Mouse (Mus musculus) heart, postnatal 0 days (tissue): Measurements from ENCODE around the gene Wnk2. TPM values are rescaled to one million over a fixed set of nuclear protein-coding genes. Genes with fewer than 3 reads are reported as not detected.

ENCODE experiments used
- ATAC-seq: fragments of 200-750 bp; cut with Nextera tagmentation; 2 replicates; pipeline ENCODE4 v1.8.0; 2017; ENCODE audit warnings: low read depth, moderate number of reproducible peaks, moderate library complexity; ENCODE audit not compliant: insufficient read depth
- DNase-seq: peaks from one replicate; pipeline ENCODE4 v3.0.0-alpha.2; 2016; ENCODE audit warnings: low spot score
- H3K27ac ChIP-seq: fragments of 300-500 bp; sonication (generic); 2 replicates; pipeline ENCODE4 v1.5.1; 2014; ENCODE audit warnings: low read depth, mild to moderate bottlenecking
- H3K27me3 ChIP-seq: fragments of 300-500 bp; sonication (generic); 2 replicates; pipeline ENCODE4 v1.6.1; 2014; ENCODE audit warnings: low read length, mixed read lengths; ENCODE audit not compliant: control insufficient read depth, insufficient read depth
- H3K36me3 ChIP-seq: fragments of 300-500 bp; sonication (generic); replicated peaks from 2 replicates; pipeline ENCODE4 v1.6.1; 2014; ENCODE audit warnings: low read length, mixed read lengths; ENCODE audit not compliant: control insufficient read depth, insufficient read depth
- H3K4me1 ChIP-seq: fragments of 300-500 bp; sonication (generic); 2 replicates; pipeline ENCODE4 v1.6.1; 2014; ENCODE audit warnings: antibody characterized with exemption; ENCODE audit not compliant: control insufficient read depth, insufficient read depth
- H3K4me2 ChIP-seq: fragments of 300-500 bp; sonication (generic); 2 replicates; pipeline ENCODE4 v1.6.1; 2014; ENCODE audit warnings: low read depth, mild to moderate bottlenecking, low read length, moderate library complexity
- H3K4me3 ChIP-seq: fragments of 300-500 bp; sonication (generic); 2 replicates; pipeline ENCODE4 v1.5.1; 2014; ENCODE audit warnings: low read depth, low read length
- H3K9ac ChIP-seq: fragments of 300-500 bp; sonication (generic); replicated peaks from 2 replicates; pipeline ENCODE4 v1.6.1; 2014; ENCODE audit warnings: low read depth, low read length, mixed read lengths
- H3K9me3 ChIP-seq: fragments of 300-500 bp; sonication (generic); replicated peaks from 2 replicates; pipeline ENCODE4 v1.6.1; 2016; ENCODE audit warnings: low read length; ENCODE audit not compliant: control insufficient read depth
- CTCF ChIP-seq: IDR thresholded peaks from 2 replicates; pipeline ENCODE4 v1.5.1; 2016; ENCODE audit warnings: antibody characterized with exemption, control low read depth, low read depth
- EP300 ChIP-seq: IDR thresholded peaks from 2 replicates; pipeline ENCODE4 v1.6.1; 2016; ENCODE audit warnings: antibody characterized with exemption, low read depth
- WGBS: fragments of 180-500 bp; shearing (Covaris S2); extraction: QIAGEN DNeasy Blood & Tissue Kit; methylation state at CpG from one replicate; pipeline ENCODE4 v1.1.7; 2014; 5-methylcytosine and 5-hydroxymethylcytosine counted together
- polyA plus RNA-seq: library from polyadenylated mRNA; unstranded; fragments of >200 nt; fragmentation: Nextera tagmentation; extraction: Ambion mirVana; gene quantifications from 2 replicates; pipeline ENCODE4 v1.2.1, GENCODE M21; 2015
- total RNA-seq: library from RNA; depleted of rRNA; stranded (reverse); fragments of >200 nt; gene quantifications from 2 replicates; pipeline ENCODE4 v1.2.3, GENCODE M21; 2014; ENCODE audit warnings: low replicate concordance

Wnk2 gene
- total and polyA plus RNA-seq, 2 experiments from 2014 or later, result 1.5 to 5.5 TPM

GRCm38 (mm10) chr13:49192156-49192855 is 44.5 kb upstream of the Wnk2 start:
- Histone ChIP-seq H3K9ac (no peak overlapping the region), H3K4me3 (no peak overlapping the region), H3K36me3 (peaks cover 25% of the 10 kb centered on the region), H3K4me1 (peaks cover 35% of the 10 kb centered on the region), H3K27ac (no peak overlapping the region), H3K4me2 (no peak overlapping the region), H3K9me3 (no peaks in the 10 kb centered on the region), H3K27me3 (no peaks in the 10 kb centered on the region)
- ATAC-seq, result no peak
- WGBS, result 62% methylated on average over 16 of the region's 16 CpGs
- no peak for DNase-seq
- TF ChIP-seq EP300 (no peak), CTCF (no peak)

GRCm38 (mm10) chr13:49191673-49192035 is 43.8 kb upstream of the Wnk2 start:
- Histone ChIP-seq H3K4me2 (no peak overlapping the region), H3K27ac (peak overlapping the region; percentile 11; the same call in 1 of the 2 replicates)
- no peak for TF ChIP-seq EP300

GRCm38 (mm10) chr13:49190876-49191672 is 43.3 kb upstream of the Wnk2 start:
- peaks cover 41% of the 10 kb centered on the region for H3K4me1 ChIP-seq
- no peak overlapping the region for H3K4me2 ChIP-seq

More at GRCm38 (mm10) chr13:49191673-49192035, 43.8 kb upstream of the Wnk2 start:
- Histone ChIP-seq H3K36me3 (peaks cover 20% of the 10 kb centered on the region), H3K9ac (no peak overlapping the region), H3K27me3 (no peaks in the 10 kb centered on the region), H3K4me1 (peaks cover 40% of the 10 kb centered on the region), H3K9me3 (no peaks in the 10 kb centered on the region), H3K4me3 (no peak overlapping the region)
- DNase-seq (no peak), ATAC-seq (no peak)
- 60% methylated on average over 5 of the region's 5 CpGs for WGBS

GRCm38 (mm10) chr13:49189970-49190870 is 42.4 kb upstream of the Wnk2 start:
- Histone ChIP-seq H3K27ac (peak overlapping the region; percentile 27), H3K9ac (peak overlapping the region; percentile 0; the same call in 1 of the 2 replicates), H3K4me1 (peaks cover 41% of the 10 kb centered on the region), H3K27me3 (no peaks in the 10 kb centered on the region), H3K36me3 (peaks cover 6% of the 10 kb centered on the region), H3K9me3 (no peaks in the 10 kb centered on the region), H3K4me2 (peak overlapping the region; percentile 7; the same call in 1 of the 2 replicates), H3K4me3 (no peak overlapping the region)
- DNase-seq (no peak), ATAC-seq (no peak)
- TF ChIP-seq EP300 (no peak), CTCF (no peak)
- 49% methylated on average over 12 of the region's 12 CpGs for WGBS

More at GRCm38 (mm10) chr13:49190876-49191672, 43.3 kb upstream of the Wnk2 start:
- Histone ChIP-seq H3K27me3 (no peaks in the 10 kb centered on the region), H3K27ac (peak overlapping the region; percentile 27), H3K9me3 (no peaks in the 10 kb centered on the region), H3K9ac (peak overlapping the region; percentile 0; the same call in 1 of the 2 replicates), H3K36me3 (peaks cover 14% of the 10 kb centered on the region), H3K4me3 (no peak overlapping the region)
- no peak for DNase-seq
- no peak for TF ChIP-seq EP300
- no peak for TF ChIP-seq CTCF
- 75% methylated on average over 7 of the region's 7 CpGs for WGBS
- no peak for ATAC-seq

- ATAC-seq (no peak), DNase-seq (no peak)
- Histone ChIP-seq H3K9me3 (no peaks in the 10 kb centered on the region), H3K27ac (no peak overlapping the region), H3K4me3 (no peak overlapping the region), H3K9ac (no peak overlapping the region), H3K27me3 (no peaks in the 10 kb centered on the region), H3K36me3 (no peaks in the 10 kb centered on the region), H3K4me2 (peak overlapping the region; percentile 97), H3K4me1 (peaks cover 41% of the 10 kb centered on the region)
- TF ChIP-seq EP300 (no peak), CTCF (no peak)
- 58% methylated on average over 2 of the region's 2 CpGs for WGBS
Measured at GRCm38 (mm10) chr13:49188966-49189360, 41.1 kb upstream of the Wnk2 start.
